Mouse (Mus musculus): ENCODE data around the gene Pigf.

Pigf gene

DNA sequence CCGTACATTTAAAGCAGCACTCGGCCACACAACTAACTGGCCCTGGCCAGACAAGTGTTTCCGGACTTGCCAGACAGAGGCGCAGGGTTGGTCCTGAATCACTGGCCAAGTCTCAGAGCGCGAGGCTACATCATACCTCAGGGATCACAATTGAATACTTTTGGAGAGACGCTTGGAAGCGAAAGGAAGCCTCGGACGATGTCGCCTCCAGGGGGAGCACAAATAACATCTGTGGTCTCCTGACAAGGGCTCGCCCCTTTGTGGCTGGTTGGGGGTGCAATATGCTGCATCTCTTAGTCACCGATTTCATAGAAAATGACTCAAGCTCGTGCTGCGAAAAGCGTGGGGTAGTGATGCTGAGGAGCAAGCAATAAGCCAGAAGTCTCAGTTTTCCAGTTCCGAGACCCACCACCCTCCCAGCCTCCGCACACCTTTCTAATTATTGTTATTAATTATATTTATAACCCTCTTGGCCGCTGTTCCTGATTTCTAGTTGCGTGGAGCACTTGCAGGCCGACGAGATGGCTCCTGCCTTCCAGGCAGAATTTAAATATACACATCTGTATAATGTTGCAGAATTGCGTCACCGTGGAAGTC is 62.8 kb downstream of the Pigf start:
- POLR2A ChIA-PET = interaction anchor here in 2 of 4 experiments (1.0 to 2.7 kb wide), 3 partner anchors 10 to 14 kb away, joined by 3 to 10 read pairs (median 4); no protein-coding TSS in a partner anchor
- CTCF ChIA-PET = interaction anchor here in 1 of 4 experiments (0.6 kb wide), 1 partner anchor 669 kb away, joined by 5 read pairs; no protein-coding TSS in a partner anchor

DNA sequence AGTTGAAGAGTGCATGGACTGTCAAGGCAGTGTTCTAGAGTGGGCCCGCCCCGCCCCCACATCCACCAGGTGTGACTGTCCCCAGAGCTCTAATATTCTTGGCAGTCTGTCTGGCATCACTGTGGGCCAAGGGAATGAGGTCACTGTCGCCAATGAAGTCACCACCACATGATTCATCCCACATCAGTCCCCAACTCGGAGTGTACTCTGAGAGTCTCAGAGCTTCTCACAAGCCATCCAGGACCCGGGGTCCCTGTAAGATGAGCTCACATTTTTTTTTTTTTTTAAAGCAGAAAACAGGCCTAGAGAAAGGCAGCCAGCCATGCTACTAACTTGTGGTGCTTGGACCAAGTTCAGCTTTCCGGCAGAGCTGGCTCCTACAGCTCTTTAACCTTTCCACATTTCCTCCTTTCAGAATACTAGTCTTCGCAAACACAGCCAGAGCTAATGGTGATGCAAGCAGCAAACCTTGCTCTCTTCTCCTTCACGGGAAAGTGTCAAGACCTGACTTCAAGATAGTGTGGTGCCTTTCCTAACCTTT is 63.8 kb downstream of the Pigf start:
- ChIA-PET POLR2A (interaction anchor here in 2 of 4 experiments (0.5 to 2.7 kb wide), 4 partner anchors 9 to 149 kb away, joined by 3 to 10 read pairs (median 4); partner anchors contain the start of genes Cript (in 1 of the 2) and Pigf (in 1 of the 2)), CTCF (interaction anchor here in 2 of 4 experiments (0.5 to 1.6 kb wide), 2 partner anchors 11 to 640 kb away, joined by 3 to 4 read pairs; no protein-coding TSS in a partner anchor)

DNA sequence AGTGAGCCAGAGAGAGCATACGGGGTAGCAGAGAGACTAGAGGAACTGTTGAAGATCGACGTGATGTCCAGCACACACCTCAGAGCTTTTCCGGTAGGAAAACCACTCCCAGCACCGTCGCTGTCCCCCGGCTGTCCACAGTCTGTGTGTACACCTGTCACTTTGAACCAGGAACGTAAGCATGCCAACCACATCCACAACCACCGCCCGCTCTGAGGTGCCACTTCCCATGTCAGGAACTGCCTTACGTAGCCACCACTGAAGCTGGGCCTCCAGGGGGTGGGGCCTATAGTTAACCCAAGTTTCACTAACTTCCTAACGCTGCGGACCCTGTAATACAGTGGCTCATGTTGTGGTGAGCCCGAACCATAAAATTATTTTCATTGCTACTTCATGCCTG is 67.2 kb downstream of the Pigf start:
- POLR2A ChIA-PET = interaction anchor here in 1 of 4 experiments (2.3 kb wide), 1 partner anchor 9 kb away, joined by 6 read pairs; no protein-coding TSS in a partner anchor
- CTCF ChIA-PET = no interaction called here

DNA sequence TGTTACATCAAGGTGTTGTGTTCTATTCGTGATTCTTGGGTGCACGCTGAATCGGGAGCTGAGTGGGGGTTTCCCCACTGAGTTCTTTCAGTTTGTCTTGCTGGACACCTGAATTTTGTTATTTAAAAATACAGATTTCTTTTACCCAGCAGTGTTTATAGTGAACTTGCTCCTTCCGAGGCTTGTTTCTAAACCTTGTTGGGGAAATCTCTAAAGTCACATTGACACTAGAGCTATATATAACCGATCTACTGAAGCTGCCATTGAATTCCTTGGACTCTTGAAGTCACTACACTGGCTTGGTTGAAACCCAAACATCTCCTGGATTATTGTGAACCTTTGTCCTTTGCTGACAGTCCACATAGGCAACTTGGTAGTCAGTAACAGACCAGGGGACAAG is 68.0 kb downstream of the Pigf start:
- ChIA-PET CTCF (no interaction called here), POLR2A (interaction anchor here in 1 of 4 experiments (2.3 kb wide), 1 partner anchor 9 kb away, joined by 6 read pairs; no protein-coding TSS in a partner anchor)

DNA sequence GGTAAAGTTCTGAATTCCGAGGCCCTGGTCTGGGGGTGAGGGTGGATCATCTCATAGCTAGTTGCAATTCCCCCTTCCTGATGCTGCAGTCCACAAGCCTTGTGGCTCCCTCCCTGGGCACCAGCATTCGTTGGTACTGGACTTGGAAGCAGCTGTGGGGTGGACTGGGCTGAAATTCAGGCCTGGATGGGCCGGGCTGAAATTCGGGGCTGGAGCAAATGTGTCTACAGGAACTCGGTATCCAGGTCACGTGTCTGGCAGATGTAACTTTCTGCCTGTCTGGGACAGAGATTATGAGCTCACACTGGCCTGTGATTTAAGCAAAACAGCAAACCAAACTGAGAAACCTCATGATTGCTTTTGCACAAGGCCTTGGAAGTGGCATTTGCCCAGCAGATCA is 76.4 kb downstream of the Pigf start:
- CTCF ChIA-PET = interaction anchor here in 2 of 4 experiments (0.5 to 0.6 kb wide), 3 partner anchors 87 to 117 kb away, joined by 3 to 5 read pairs (median 4); no protein-coding TSS in a partner anchor
- POLR2A ChIA-PET = interaction anchor here in 1 of 4 experiments (1.6 kb wide), 1 partner anchor 9 kb away, joined by 6 read pairs; no protein-coding TSS in a partner anchor

DNA sequence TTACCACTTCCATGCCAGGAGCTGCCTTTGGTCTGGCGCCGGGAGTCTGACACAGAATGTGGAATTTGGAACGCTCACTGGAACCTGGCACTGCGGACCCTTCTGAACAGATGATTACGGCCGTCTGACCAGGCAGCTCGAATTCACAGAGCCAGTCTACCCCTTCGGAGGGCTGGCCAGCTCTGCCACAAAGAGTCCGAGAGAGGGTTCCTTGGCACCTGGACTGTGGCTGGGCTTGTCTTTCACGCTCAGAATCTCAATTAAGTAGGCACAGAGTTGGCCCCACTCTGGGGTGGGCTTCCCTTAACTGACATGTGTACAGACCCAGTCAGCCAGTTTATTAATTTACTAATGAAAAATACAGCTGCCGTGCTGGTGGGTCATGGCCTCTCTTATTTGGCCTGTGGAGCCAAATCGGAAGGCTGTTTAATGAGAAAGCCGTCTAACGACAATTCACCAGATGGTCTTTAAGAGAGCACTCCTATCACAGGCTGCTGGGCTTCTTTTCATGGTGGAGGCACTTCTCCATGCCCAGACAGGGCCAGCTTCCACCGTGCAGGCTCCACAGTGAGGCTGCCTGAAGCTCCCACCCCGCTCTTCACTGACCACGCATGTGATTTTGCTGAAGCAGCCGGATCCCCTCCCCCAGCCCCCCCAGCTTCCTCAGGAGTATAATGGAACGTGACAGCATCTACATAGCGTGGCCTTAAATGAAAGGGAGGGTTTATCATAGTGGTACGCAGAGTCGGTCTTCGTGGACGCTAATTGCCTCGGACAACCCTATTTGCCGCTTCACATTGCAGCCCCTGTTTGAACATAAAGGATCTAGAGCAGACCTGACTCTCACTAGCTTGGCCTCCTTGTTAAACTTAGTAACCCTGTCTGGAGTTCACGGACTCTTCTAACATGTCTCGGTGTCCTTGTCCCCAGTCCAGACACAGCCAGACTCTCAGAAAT is 77.1 kb downstream of the Pigf start, which contains the start of gene Atp6v1e2:
Atp6v1e2 (minus strand) TSS at position 58 of the 957 bp plus-strand sequence.
- ChIA-PET CTCF (interaction anchor here in 3 of 4 experiments (0.5 to 0.7 kb wide), 3 partner anchors 88 to 476 kb away, joined by 3 to 5 read pairs (median 5); no protein-coding TSS in a partner anchor), POLR2A (interaction anchor here in 2 of 4 experiments (0.6 to 1.6 kb wide), 3 partner anchors 10 to 446 kb away, joined by 3 to 6 read pairs (median 3); no protein-coding TSS in a partner anchor)
